Mouse (Mus musculus): ENCODE results near the gene Ffar3. TPM values are rescaled to one million over a fixed set of nuclear protein-coding genes. Genes with fewer than 3 reads are reported as not detected.
"Not testable (repeated sequence)": the region's sequence is repeated elsewhere in the genome, so short reads cannot be mapped to it uniquely, and the experiment has no call there.

The Ffar3 gene
- polyA plus RNA-seq, 1 experiment from 2014 or later: not detected

DNA sequence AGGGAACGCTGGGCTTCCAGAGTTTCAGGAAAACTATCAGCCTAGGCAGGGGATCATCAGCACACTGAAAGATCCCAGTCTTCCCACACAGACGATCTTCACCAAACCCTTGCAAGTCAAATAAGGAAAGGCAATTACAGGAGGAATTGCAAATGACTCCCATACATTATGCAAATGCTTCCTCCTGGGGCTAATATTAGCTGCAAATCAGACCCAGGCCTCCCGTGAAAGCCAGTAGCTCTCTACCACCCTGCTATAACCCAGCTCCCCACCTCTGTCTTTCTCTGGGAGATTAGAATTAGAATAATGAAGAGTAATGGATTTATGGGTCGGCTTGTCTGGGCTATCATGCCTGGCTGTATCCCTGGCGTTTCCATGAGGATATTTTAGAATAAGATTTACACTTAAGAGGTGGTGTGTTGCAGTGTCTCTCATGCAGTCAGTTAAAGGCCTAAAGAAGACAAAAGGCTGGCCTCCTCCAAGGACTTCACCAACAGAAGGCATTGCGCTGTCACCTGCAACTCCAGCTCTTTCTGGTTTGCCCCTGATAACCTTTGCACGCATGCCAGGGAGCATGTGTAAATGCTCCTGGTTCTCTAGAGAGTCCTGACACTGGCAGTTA is 11.2 kb downstream of the Ffar3 start:
- Histone ChIP-seq H3K4me2 (no peak overlapping the region), H3K27me3 (no peaks in the 10 kb centered on the region), H3K9me3 (replicated peaks) (no peaks in the 10 kb centered on the region), H3K27ac (no peak overlapping the region), H3K9ac (no peak overlapping the region), H3K4me1 (replicated peaks) (peaks cover 20% of the 10 kb centered on the region), H3K4me3 (replicated peaks) (no peak overlapping the region), H3K36me3 (no peaks in the 10 kb centered on the region)
- WGBS (ENCODE audit: insufficient replicate concordance): 47% methylated on average over 7 of the region's 7 CpGs
- no peak for ATAC-seq (ENCODE audit: low read depth)
- DNase-seq: no peak

DNA sequence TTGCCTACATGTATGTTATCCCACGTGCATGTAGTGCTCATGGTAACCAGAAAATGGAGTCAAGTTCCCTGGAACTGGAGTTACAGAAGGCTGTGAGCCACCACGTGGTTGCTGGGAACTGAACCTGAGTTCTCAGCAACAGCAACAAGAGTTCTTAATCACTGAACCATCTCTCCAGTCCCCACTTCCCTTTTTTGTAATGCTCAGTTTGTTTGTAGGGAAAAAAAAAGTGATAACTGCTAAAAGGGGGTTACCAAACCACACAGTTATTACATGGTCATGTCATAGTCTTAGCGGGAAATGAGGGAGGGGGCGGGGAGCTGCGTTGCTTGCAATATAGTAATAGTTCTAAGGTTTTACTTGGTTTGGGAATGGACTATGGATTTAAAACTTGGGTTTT is 13.9 kb downstream of the Ffar3 start:
- Histone ChIP-seq H3K27ac (no peak overlapping the region), H3K27me3 (no peaks in the 10 kb centered on the region), H3K4me2 (no peak overlapping the region), H3K9ac (no peak overlapping the region), H3K9me3 (replicated peaks) (no peaks in the 10 kb centered on the region), H3K36me3 (no peaks in the 10 kb centered on the region), H3K4me1 (replicated peaks) (peaks cover 20% of the 10 kb centered on the region), H3K4me3 (replicated peaks) (no peak overlapping the region)
- no peak for ATAC-seq (ENCODE audit: low read depth)
- WGBS (ENCODE audit: insufficient replicate concordance): 21% methylated on average over 5 of the region's 5 CpGs
- no peak for DNase-seq

DNA sequence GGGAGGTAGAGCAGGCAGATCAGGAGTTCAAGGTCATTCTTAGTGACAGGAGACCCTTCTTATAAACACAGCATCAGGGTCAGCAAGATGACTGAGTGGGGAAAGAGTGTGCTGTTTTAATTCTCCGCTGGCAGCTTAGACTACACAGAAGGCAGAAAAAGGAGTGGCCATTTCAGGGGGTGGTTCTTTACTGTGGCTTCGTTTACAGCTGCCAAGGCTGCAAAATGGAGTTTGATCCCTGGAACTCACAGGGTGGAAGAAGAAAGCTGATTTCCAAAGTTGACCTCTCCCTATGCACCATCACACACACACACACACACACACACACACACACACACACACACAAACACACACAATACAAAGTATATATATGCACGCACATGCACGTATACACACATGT is 14.6 kb downstream of the Ffar3 start:
- H3K4me2 ChIP-seq: no peak overlapping the region
- WGBS (ENCODE audit: insufficient replicate concordance): 60% methylated on average over 4 of the region's 4 CpGs
- no peak overlapping the region for H3K9ac ChIP-seq
- DNase-seq: no peak
- H3K27ac ChIP-seq: no peak overlapping the region
- no peaks in the 10 kb centered on the region for H3K27me3 ChIP-seq
- ATAC-seq (ENCODE audit: low read depth): no peak
- H3K4me1 ChIP-seq (replicated peaks): peaks cover 20% of the 10 kb centered on the region
- no peaks in the 10 kb centered on the region for H3K9me3 ChIP-seq (replicated peaks)
- H3K36me3 ChIP-seq: no peaks in the 10 kb centered on the region
- no peak overlapping the region for H3K4me3 ChIP-seq (replicated peaks)

DNA sequence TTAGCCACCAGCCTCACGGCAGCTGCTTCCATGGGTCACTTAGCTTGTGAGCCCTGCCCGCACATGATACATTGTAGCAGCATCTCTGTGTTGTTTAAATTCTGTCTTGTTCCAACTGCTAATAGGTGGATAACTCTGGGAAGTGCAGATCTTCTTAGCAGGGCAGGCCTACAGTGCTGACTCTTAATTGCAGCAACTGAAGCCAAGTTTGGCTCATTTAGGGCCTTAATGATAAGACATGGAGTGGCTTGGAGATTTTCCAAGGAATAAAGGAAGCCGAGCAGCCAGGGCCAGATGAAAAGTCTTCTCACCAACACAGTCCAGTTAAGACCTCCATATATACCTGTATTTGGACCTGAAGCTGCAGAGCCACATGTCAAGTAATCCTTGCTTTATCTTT is 15.7 kb downstream of the Ffar3 start:
- Histone ChIP-seq H3K9me3 (replicated peaks) (no peaks in the 10 kb centered on the region), H3K4me3 (replicated peaks) (no peak overlapping the region), H3K9ac (no peak overlapping the region), H3K4me1 (replicated peaks) (peaks cover 20% of the 10 kb centered on the region), H3K27ac (no peak overlapping the region), H3K27me3 (no peaks in the 10 kb centered on the region), H3K36me3 (no peaks in the 10 kb centered on the region), H3K4me2 (no peak overlapping the region)
- no peak for ATAC-seq (ENCODE audit: low read depth)
- 59% methylated on average over 3 of the region's 3 CpGs for WGBS (ENCODE audit: insufficient replicate concordance)
- no peak for DNase-seq

DNA sequence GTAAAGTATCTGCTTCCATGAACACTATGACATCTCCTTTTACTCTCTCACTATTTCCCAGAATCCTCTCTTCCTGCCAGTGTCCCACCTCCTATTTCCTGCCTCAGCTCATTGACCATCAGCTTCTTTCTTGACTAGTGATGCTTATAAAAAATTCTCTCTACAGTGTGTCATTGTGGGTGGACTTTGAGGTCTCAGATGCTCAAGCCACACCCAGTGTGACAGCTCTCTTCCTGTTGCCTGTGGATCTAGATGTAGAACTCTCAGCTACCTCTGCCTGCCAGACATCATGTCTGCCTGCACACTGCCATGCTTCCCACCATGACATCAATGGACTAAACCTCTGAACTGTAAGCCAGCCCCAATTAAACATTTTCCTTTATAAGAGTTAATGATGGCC is 18.7 kb downstream of the Ffar3 start:
- no peak for DNase-seq
- no peaks in the 10 kb centered on the region for H3K27me3 ChIP-seq
- no peaks in the 10 kb centered on the region for H3K9me3 ChIP-seq (replicated peaks)

DNA sequence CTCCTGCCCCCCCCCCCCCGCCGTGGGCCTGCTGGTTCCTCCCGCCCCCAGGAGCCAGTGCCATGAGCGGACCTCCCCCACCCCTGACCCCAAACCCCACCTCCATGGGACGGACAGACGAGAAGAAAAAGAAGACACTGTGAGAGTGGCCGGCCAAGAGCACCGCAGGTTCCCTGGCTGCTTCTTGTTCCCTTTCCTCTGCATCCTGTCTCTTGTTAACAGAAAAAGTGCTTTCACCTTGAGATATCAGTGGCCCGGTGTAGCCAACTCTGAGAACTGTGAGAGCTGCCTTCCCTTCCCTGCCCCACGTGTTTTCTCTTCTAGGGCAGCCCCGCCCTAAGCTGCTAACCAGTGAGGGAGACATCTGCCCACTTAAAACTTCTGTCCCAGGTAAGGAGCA is 23.3 kb downstream of the Ffar3 start:
- H3K9ac ChIP-seq; H3K4me2 ChIP-seq; H3K27me3 ChIP-seq; DNase-seq; H3K4me3 ChIP-seq (replicated peaks); H3K36me3 ChIP-seq; H3K4me1 ChIP-seq (replicated peaks); H3K27ac ChIP-seq; ATAC-seq (ENCODE audit: low read depth); H3K9me3 ChIP-seq (replicated peaks): not testable (repeated sequence)
- 23% methylated on average over 8 of the region's 11 CpGs for WGBS (ENCODE audit: insufficient replicate concordance)

More for the DNA sequence above, 18.7 kb downstream of the Ffar3 start:
- H3K4me2 ChIP-seq: no peak overlapping the region
- no peak overlapping the region for H3K4me3 ChIP-seq (replicated peaks)
- no peak for ATAC-seq (ENCODE audit: low read depth)
- peaks cover 9% of the 10 kb centered on the region for H3K4me1 ChIP-seq (replicated peaks)
- H3K27ac ChIP-seq: no peak overlapping the region
- no peaks in the 10 kb centered on the region for H3K36me3 ChIP-seq
- no peak overlapping the region for H3K9ac ChIP-seq

DNA sequence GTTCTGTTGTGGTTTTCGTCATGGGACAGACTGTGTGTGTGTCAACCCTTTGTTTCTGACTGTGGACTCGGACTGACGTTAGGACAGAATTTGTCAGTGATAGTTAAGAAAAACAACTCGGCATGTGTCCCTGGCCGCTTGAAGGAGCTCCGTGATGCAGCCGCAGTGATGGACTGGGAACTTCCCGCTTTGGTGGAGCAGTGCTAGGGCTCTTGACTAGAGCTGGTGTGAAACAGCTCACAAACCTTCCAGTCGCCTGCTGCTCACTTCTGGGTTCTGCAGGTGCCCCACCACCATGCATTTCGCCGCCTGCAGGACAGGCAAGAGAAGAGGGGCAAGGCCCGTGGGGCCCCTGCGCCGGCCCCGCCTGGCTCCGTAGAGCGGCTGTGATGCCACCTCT is 23.7 kb downstream of the Ffar3 start:
- Histone ChIP-seq H3K27ac (no peak overlapping the region), H3K27me3 (no peaks in the 10 kb centered on the region), H3K9me3 (replicated peaks) (no peaks in the 10 kb centered on the region), H3K36me3 (no peaks in the 10 kb centered on the region), H3K4me1 (replicated peaks) (0 out of 2 replicates have a peak, but pooled peaks cover 3% of the 10 kb centered on the region), H3K4me2 (no peak overlapping the region), H3K4me3 (replicated peaks) (no peak overlapping the region), H3K9ac (no peak overlapping the region)
- ATAC-seq (ENCODE audit: low read depth): no peak
- DNase-seq: no peak
- 38% methylated on average over 16 of the region's 17 CpGs for WGBS (ENCODE audit: insufficient replicate concordance)

DNA sequence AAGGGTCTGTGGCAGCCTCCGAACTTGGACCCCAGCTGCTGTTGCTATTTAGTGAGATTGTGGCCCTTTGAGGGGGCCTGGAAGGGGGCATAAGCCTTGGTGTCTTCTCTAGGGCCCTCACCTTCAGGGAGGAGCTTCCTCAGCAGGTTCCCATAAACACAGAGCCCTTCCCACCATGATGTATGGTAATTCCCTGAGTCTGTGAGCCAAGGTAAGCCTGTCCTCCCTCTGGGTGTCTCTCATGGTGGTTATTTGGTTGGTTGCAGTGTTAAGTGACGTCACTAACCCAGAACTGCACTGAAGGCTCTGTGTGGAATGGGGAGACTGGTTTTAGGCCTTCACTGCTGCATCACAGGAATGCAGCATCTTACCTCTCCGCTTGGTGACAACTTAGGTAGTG is 26.6 kb downstream of the Ffar3 start:
- Histone ChIP-seq H3K27me3 (no peaks in the 10 kb centered on the region), H3K4me3 (replicated peaks) (no peak overlapping the region), H3K9ac (no peak overlapping the region), H3K9me3 (replicated peaks) (no peaks in the 10 kb centered on the region), H3K4me2 (no peak overlapping the region), H3K36me3 (no peaks in the 10 kb centered on the region), H3K27ac (no peak overlapping the region), H3K4me1 (replicated peaks) (0 out of 2 replicates have a peak, but pooled peaks cover 3% of the 10 kb centered on the region)
- DNase-seq (no peak), ATAC-seq (ENCODE audit: low read depth) (no peak)
- WGBS (ENCODE audit: insufficient replicate concordance): 47% methylated on average over 3 of the region's 3 CpGs

DNA sequence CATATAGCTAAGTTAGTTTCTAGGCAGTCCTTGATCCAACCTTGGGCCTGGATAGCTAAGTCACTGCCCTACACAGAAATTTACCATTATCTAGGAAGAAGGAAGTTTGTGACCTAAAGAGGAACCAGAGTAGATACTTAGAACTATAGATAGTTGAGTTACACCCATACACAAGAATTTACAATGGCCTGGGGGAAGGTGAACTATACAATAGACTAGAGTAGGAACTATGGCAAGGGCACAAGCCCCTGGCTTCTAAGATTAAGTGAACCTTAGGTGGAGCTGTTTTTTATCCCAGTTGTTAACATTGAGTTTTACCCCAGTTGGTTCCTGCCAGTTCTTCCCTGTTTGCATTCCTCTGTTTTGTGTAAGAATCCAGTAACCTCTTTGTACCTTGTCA is 27.1 kb downstream of the Ffar3 start:
- not testable (repeated sequence) for DNase-seq; H3K36me3 ChIP-seq; H3K4me1 ChIP-seq (replicated peaks); ATAC-seq (ENCODE audit: low read depth); H3K27me3 ChIP-seq; H3K27ac ChIP-seq; H3K9ac ChIP-seq; H3K4me2 ChIP-seq; H3K9me3 ChIP-seq (replicated peaks); H3K4me3 ChIP-seq (replicated peaks)

DNA sequence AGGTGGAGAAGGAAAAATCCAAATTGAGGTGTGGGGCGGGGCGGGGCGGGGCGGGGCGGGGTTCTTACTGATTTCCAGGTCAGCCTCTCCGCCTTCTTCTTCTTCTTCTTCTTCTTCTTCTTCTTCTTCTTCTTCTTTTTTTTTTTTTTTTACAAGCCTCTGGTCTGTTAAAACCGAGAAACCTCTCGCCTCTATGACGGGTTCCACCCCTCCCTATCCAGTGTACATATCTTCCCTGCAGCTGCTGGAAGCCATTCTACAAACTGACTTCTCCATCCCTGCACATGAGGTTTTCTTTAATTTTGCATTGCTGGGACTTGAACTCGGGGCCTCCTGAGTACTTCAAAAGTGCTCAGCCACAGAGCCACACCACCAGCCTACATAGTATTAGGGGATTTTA is 29.3 kb downstream of the Ffar3 start:
- no peaks in the 10 kb centered on the region for H3K36me3 ChIP-seq
- H3K4me3 ChIP-seq (replicated peaks): no peak overlapping the region
- H3K27ac ChIP-seq: no peak overlapping the region
- DNase-seq (no peak), ATAC-seq (ENCODE audit: low read depth) (no peak)
- no peaks in the 10 kb centered on the region for H3K27me3 ChIP-seq
- H3K4me2 ChIP-seq: no peak overlapping the region
- no peaks in the 10 kb centered on the region for H3K9me3 ChIP-seq (replicated peaks)
- H3K9ac ChIP-seq: no peak overlapping the region
- WGBS (ENCODE audit: insufficient replicate concordance): 61% methylated on average over 10 of the region's 10 CpGs
- 0 out of 2 replicates have a peak, but pooled peaks cover 3% of the 10 kb centered on the region for H3K4me1 ChIP-seq (replicated peaks)

DNA sequence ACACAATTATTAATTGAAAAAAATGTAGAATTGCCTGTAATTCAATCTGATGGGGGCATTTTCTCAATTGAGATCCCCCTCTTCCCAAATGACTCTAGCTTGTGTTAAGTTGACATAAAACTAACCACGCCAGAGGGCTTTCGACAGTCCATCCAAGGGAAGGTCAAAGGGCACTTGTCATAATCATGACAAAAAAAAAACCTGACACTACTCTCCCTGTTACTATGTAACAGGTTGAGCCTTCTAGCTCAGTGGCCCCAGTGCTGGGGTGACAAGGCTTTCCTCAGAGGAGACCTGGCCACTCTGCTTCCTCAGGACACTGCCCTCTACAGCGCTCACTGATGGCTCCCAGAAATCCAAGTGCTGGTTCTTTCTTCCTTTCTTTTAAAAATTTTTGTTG is 31.7 kb downstream of the Ffar3 start:
- no peaks in the 10 kb centered on the region for H3K9me3 ChIP-seq (replicated peaks)
- no peak overlapping the region for H3K4me2 ChIP-seq
- no peak overlapping the region for H3K9ac ChIP-seq
- no peak for DNase-seq
- peaks cover 17% of the 10 kb centered on the region for H3K4me1 ChIP-seq (replicated peaks)
- no peaks in the 10 kb centered on the region for H3K36me3 ChIP-seq
- H3K4me3 ChIP-seq (replicated peaks): no peak overlapping the region
- WGBS (ENCODE audit: insufficient replicate concordance): 74% methylated on average over 3 of the region's 3 CpGs
- no peaks in the 10 kb centered on the region for H3K27me3 ChIP-seq
- H3K27ac ChIP-seq: no peak overlapping the region
- ATAC-seq (ENCODE audit: low read depth): no peak

DNA sequence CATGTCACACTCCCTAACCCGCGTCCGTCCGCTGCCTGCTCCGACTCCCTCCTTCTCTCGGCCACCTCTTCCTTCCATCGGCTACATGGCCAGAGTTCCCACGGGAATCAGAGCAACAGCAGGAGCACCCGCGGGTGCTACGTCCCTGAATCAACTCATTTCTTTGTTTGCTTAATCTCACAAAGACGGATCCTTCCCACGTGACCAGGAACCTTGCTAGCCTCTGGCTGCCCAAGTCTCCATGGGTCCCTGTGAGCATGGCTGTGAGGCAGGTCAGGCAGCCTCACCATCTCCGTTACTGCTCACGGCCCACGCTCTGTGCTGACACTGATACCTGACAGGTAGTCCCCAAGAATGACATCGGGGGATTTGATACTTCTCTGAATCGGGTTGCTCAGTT is 32.3 kb downstream of the Ffar3 start, which contains the start of gene Ffar2:
TSS of gene Ffar2 (minus strand) at position 101 of the 400 bp plus-strand sequence.
- no peaks in the 10 kb centered on the region for H3K36me3 ChIP-seq
- H3K27ac ChIP-seq: no peak within 1 kb of the TSS
- 81% methylated on average over 18 of the region's 18 CpGs for WGBS (ENCODE audit: insufficient replicate concordance)
- no peak within 1 kb of the TSS for H3K4me3 ChIP-seq (replicated peaks)
- no peak within 1 kb of the TSS for H3K9ac ChIP-seq
- no peak within 1 kb of the TSS for H3K4me2 ChIP-seq
- H3K9me3 ChIP-seq (replicated peaks): no peaks in the 10 kb centered on the region
- no peaks in the 10 kb centered on the region for H3K27me3 ChIP-seq
- DNase-seq (no peak), ATAC-seq (ENCODE audit: low read depth) (no peak)
- peaks cover 17% of the 10 kb centered on the region for H3K4me1 ChIP-seq (replicated peaks)
